Mouse (Mus musculus) cerebellum, postnatal 14 days (tissue): Measurements from ENCODE around the gene Rpgrip1l.
A peak's percentile ranks its signal among the peaks of the same experiment; 100 is the strongest.

Source experiments
- DNase-seq, 2 experiments: peaks; one replicate each; pipeline ENCODE4 v3.0.0; 2021; ENCODE audit warnings: mixed read lengths in 2 of 2

Rpgrip1l gene

DNA sequence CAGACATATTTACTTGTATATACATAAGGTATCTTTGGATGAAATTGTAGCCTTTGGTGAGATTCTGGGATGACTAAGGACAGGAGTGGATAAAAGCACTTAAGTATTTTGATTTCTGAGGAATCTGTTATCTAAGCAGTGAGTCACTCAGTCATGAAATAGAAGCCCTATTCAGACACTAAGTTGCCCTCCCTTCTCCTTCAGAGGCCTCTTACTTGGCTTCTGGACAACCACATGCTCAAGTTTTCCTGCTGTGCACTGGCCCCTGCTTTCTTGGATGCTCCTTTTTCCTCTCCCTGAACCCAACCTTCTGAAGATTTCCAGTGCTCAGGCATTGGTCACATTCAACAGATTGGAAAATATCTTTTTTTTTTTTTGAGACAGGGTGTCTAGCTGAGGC, 48.5 kb downstream of the Rpgrip1l start:
- no peak for DNase-seq

DNA sequence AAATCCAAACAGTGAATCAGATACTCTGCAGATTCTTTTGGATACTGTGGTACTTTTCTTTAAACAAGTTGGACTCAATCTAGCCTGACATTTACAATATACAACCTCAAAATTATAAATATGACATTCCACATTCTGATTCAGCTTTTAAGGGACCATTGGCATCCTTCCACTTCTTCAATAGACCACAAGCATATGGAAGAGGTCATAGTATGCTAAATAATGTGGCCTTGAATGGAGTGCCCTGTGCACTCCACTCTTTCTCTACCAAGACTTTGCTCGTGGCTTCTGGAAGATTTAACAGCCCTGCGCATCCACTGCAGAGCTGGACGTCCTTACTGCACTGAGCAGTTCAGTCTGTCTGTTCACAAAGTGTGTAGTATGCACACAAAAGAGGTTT, 49.1 kb downstream of the Rpgrip1l start:
- DNase-seq = no peak

DNA sequence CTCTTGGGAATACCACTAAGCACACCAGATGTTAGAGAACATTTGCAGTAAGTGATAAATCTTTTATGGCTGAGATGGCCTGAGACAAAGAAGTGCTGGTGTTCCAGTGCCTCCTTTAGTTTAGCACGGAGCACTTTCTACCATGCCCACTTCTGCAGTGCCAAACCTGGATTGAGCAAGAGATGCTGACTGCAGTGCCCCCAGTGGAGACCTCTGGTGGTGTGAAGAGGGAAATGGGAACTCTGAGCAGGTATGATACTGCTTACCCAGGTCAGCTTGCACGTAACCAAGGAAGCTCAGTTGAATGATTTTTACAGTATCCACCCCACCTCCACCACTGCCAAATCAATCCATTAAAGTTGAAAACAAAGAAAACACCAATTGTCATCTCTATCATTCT, 51.5 kb downstream of the Rpgrip1l start:
- peak in 1 of 2 experiments; percentile 9 for DNase-seq

DNA sequence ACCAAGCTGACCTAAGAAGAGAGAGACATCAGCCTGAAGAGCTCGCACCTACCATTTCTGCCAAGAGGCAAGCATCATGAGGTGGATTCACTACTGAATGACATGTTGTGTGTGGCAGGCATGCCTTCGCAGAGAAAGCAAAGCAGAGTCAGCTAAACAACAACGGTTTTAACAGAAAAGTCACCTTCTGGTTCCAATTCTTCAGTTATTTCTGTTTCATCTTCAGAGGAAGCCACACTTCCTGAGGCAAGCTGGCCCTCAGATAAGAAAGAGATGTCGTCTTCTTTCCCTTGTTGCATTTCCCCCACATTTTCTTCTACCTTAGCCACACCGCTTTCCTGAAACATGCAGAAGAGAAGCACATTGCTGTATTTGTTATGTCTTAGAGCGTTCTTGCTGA, 62.1 kb downstream of the Rpgrip1l start:
- DNase-seq = no peak

DNA sequence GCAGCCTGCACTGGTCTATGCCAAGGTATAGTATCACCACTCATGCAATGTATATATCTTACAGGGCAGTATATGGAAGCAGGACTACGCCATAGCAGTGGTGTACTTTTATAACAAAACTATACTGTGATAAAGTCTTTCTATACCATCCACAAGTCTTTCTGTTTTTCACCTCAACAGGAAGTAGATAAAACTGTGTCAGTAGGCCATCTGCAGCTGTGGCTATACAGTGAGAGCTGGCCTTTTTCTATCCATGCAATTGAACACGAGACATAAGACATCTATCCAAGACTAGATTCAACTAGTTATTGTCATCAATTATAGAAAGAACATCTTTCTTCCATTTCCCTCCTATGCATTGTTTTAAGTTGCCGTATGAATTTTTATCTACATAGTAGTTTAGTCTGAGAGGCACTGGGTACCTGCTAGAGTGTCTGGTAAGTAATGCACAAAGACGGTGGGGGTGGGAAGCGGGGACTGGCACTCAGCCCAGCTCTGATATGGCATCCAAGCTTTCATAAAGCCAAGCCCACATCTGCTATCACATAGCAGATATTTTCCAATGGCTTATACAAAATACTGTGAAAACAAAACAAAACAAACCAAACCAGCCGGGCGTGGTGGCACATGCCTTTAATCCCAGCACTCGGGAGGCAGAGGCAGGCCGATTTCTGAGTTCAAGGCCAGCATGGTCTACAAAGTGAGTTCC, 63.1 kb downstream of the Rpgrip1l start:
- DNase-seq = peak; percentile 7 to 15

DNA sequence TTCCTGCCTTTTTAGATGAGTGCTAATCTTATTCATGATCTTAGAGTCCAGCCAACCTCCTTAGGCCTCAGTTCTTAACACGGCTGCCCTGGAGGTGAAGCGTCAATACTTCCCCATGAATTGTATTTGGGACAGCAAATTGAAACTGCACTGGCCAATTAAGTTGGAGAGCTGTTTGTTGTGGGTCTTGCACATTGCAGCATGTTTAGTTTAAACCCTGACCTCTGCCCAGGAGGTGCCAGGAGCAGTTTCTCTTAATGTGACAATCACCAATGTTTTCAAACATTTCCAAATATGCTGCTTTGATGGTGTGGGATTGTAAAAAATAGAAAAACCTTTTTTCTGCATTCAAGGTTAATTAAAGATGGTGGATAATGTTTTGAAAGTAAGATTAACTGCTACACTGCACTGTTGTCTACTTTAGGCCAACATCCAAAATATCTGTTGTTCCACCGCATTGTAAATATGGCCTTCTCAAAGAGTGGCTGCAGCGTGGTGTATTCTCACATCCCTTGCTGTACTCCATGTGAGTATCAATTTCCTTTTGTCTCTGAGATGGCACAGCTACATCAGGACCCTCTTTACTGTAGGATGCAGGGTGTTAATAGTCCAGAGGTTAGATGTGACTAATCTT, 67.1 kb downstream of the Rpgrip1l start:
- no peak for DNase-seq

DNA sequence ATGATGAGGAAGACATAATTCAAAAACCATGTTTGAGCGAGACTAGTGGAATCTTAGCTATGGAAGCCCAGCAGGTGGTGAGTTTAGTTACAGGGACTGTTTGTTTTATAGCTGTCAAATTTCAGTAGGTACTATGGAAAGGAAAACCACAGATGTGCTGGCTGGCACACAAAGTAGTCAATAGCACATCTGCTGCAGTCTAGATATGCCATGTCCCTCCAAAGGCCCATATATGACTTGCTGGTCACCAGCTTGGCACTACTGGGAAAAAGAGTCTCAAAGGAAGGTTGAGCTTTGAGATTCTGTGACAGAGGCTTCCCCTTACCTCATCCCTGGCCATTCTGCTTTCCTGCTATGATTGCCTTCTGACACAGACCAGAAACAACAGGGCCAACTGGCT, 70.3 kb downstream of the Rpgrip1l start:
- DNase-seq = no peak

DNA sequence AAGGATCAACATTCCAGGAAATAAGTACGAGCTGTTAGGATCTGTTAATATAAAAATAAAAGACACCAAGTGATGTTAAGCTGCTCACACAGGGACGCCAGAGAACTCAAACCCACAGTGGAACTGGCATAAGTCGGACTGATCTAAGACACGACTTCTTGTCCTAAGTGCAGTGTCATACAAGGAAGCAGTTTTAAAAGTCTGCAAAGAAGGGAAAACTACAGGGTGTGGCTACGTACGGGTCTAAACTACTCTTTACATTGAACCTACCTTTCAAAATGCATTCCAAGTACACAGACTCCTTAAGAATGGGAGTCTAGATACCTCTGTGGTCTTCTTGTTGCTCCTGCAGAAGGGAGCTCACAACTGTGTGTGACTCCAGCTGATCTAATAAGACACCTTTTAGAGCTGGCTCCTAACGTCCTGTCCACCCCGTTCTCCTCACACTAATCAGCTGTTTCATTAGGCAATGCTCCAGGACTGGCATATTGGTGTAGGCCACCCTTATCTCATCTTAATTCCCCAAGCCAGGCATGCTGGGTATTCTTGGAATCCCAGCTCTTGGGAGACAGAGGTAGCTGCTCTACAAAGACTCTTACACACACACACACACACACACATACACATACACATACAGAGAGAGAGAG, 71.1 kb downstream of the Rpgrip1l start:
- no peak for DNase-seq

DNA sequence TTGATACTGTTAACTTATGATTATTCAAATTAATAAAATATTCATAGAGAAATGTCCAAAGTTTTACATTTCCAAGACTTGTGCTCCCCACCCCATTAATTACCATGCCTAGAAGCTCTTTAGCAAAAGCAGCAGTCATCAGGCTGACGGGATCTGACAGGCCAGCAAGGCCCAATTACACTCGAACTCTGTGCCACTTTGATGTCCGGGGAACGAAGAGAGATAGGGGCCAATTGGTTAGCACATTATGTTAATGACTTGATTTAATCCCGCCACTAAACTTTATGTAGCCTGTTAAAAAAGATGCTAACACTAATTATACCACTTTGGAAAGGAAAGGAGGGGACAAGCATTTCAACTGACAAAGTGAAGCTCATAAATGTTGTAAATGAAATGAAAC, 71.7 kb downstream of the Rpgrip1l start:
- DNase-seq = no peak

DNA sequence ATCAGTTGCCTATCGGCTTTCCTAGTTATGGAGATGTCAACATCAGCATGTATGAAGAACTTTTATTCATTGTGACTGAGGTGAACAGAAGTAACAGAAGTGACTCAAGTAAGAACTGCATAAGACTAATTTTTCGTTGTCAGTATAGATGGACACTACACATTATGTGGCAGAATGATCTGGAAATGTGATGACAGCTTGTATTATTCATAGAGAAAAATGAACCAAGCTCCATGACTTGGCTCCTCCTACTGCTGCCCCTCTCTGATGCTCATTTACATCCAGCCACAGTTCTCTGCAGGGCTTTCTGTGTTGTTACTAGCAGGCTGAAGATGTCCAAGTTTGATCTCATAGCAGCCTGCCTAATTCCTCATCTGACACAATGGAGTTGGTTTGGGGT, 75.9 kb downstream of the Rpgrip1l start:
- no peak for DNase-seq

DNA sequence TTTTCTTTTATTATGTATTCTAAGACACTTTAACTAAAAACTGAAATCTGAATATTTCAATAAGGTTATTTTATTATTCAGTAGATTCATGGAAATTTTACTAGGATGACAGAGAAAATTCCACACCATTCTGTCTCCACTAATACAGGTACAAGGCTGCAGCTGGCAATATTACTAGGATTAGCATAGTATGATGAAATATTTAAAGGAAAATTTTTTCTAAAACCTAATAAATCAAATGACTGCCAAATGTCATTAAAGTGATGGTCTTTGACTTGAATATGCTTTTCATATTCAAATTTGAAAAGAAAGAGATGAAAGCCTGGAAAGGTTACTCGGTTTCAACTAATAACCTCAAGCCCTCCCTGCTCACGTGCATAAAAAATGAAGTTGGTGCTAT, 79.0 kb downstream of the Rpgrip1l start:
- DNase-seq = no peak

DNA sequence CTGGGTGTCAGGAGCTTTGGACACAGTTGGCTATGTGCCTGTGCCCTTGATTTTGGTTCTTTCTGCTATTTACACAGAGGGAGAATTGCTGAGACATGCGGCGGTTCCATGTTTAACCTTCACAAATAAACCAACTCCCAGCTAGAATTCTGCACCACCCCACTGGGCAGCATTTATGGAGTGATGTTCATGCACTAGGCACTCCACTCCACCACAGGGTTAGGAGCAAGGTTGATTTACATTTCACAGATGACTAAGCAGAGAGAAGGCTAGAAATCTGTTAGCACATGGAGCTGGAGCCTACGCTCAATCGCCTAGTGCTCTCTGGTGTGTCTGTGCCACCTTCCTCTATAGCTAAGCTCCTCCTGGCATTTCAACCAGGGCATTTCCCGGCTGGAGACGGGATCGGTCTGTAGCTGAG, 85.6 kb downstream of the Rpgrip1l start:
- peak; percentile 33 to 42 for DNase-seq

DNA sequence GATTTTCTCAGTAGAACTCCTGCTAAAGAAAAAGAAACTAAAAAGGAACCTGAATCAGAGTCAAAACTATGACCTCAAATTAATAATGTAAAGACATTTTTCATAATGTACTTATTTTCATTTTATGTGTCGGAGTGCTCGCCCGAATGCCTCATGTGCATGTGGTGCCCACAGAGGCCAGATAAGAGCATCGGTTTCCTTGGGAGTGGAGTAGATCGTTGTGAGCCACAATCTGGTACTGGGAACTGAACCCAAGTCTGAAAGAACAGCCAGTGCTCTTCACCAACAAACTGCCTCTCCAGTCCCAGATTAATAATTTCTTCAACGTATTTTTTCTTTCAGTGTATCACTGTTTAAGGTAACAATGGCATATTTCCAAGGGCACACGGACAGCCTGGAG, 88.8 kb downstream of the Rpgrip1l start:
- DNase-seq = no peak

DNA sequence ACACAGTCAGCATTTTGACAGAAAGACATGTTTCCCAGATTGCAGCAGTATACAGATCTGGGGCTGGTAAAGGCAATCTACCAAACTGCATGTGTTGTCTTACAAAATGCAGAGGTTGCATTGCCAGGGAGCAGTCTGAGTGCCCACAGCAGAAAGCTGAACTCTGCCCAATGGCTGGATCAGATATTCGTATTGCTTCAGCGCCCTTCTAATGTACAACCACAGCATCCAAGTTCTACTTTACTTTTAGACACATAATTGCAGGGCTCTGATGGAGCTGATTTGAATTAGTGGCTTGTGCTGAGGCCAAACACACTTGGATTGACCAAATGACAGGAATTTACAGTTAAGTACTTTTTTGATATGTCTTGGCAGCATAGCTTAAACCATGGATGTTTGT, 91.2 kb downstream of the Rpgrip1l start:
- no peak for DNase-seq

DNA sequence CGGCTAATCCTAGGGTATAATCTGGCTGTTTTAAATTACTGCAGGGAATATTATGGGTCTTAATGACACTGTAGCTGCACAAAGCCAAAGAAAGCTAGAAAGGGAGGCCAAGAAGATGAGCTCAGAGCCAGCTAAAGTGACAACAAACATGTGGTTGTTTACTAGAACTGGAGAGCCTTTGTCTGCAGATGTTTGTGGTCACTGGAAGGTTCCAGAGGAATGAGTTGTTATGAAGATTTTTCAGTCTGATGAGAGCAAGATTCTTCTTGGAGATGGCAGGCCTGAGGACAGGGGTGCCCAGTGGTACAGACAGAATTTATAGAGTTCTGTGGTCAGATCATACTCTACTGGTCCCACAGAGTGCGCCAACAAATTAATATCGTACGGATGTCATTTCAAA, 94.8 kb downstream of the Rpgrip1l start:
- DNase-seq = no peak

DNA sequence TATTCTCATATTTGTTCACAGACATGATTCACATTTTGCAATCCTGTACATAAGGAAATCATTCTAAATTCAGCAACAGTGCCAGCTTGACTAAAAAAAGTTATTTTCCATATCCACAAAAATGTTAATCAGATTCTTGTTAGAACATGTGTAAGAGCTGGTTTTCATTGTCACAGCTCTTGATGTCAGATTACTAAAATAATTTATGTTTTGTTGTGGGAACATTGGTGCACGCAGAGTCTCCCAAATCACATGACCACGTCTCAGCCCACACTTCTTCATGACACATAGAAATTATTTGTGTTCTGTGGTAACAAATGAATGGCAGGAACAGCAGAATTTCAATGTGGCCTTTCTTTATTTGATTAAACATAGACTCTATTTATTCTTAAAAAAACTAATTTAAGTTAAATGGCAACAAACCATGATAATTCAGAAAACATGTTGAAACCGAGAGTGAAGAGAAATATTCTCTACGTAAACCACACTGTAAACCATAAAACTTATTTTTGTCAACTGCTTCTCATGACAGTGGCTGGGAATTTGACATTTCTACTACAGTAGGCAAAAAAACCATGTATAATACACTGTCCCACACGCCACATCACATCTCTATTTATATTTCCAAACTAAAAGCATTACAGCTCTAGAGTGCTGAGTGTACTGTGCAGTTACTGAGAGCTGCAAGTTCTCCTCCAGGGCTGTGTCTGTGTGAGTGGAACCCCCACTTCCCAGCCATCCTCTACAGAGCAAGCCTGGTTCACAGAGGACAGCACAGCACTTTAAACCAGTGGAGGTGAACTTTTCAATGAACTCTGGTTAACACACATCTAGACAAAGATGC, 95.8 kb downstream of the Rpgrip1l start:
- no peak for DNase-seq

DNA sequence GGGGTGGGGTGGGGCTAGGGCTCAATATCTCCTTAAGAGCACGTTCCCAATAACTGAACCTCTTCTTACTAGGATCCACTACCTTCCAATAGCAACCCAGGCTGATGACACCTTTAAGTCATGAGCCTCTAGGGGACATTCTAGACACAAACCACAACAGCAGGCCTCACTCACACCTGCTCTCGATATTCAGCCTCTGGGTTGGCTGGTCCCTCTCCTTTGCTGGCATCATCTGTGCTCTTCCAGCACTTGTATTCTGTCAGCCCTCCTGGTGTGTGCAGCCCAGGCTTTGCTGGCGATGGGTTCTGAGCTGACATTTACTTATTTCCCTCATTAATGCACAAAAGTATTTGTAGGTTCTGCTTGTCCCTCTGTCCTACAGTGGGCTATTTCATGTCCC, 98.8 kb downstream of the Rpgrip1l start:
- DNase-seq = no peak

DNA sequence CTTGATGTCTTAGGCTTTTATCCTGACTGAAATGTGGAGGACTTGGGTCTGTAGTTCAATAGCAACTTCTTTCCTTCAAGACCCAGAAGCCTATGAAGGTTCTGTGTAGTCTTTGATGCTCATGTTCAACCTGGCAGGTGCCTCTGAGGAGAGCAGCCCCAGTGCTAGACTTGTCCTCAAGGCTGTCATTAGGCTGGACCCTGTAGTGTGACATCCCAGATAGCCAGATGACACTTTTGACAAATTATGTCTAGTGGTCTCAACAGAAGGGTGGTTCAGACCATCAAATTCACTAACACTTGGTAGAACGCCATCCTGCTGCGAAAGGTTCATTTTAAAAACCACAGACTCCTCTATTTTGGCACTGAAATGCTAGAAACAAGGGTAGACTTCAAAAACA, 100.1 kb downstream of the Rpgrip1l start:
- no peak for DNase-seq

DNA sequence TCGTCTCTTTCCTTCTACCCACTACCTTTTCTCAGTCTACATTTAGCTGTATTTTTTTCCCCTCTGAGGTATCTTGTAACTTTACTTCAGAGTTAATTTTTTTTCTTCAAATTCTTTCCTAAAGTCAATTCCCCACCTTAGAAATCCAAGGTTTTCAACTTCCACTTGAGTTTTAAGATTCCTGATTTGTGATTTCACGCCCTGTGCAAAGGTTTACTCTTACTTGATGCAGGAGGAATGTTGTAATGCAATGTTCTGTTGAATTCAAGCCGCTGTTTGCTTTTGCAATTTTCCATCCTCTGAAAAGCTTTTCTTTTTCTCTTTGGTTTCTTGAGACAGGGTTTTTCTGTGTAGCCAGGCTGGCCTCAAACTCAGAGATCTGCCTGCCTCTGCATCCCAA, 103.4 kb downstream of the Rpgrip1l start:
- no peak for DNase-seq

DNA sequence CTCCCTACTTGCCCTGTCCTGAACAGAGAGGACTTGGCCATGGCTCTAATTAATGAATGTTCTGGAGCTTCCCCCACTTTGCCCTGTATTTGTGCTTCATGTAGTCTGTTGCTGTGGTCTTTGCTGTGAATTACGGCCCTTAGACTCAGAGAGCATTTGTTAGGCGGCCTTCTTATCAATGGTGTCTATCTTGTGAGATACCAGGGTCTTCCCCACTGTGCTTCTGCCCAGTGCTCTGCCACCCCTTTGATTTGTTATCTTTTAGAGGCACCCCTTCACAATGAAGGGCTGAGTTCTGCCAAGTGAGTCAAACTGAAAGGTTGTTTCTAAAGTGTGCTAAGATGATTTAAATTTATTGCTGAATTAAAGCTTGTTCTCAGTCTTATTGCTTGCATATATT, 105.4 kb downstream of the Rpgrip1l start:
- DNase-seq = no peak

DNA sequence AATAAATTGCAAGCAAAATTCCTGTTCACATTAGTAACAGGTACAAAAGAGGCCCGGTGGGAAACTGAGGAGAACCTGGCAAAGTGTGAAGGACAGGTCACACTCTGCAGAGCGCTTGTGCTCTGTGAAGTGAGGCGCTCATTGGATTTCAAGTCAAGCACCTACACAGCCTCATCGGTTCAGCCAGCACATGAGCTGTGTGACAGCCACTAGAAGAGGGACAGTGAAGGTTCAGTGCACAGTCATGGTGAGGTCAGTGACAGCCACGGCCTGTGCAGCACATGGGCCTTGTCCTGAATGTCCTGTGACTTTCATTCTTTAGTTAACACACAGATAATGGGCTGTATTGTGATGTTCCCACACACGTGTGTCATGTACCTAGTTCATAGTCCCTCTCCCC, 107.2 kb downstream of the Rpgrip1l start:
- no peak for DNase-seq

DNA sequence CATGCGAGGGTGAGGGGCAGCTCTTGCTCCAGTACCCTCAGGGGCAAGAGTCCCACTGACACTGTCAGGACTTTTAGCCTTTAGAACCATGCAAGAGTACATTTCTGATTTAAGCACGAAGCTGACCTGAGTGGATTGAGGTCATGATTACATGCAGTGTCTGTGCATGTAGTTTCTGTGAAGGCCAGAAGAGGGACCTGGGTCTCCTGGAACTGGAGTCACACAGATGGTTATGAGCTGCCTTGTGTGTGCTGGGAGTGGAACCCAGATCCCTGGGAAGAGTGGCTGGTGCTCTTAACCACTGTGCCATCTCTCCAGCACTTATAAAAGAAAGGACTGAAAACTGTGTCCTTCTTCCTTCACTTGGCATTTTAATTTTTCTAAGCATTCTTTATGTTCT, 111.9 kb downstream of the Rpgrip1l start:
- DNase-seq = no peak

DNA sequence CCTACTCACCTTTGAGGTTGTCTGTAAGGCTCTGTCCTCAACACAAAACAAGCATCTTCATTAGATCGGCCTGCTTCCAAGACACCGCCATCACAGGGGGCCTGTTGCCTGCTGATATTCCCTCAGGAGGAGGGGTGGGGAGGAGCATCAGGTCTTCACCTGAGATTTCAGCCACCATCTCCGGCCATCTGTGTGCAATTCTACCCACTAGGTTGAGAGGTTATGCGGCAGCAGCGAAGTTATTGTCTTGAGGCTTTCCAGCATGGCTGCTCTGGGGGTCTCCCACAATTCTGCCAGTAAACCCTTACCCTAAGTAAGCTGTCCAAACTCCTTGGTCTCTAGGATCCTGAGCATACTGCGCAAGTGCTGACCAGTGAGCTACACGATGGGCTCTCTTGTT, 113.2 kb downstream of the Rpgrip1l start, which contains the start of gene Aktip:
Gene Aktip, minus strand, starts transcription at position 101 of the 400 bp plus-strand sequence.
- DNase-seq = no peak
